Mouse (Mus musculus) left cerebral cortex, adult 6 months (tissue): ENCODE results near the gene Gm12169. TPM values are rescaled to one million over a fixed set of nuclear protein-coding genes. Genes with fewer than 3 reads are reported as not detected.

ENCODE experiments used
- long read RNA-seq, 2 experiments: library from polyadenylated mRNA; unstranded; transcript quantifications; one replicate each; pipeline ENCODE4 v2.0.0; 2019 to 2020
- polyA plus RNA-seq: library from polyadenylated mRNA; unstranded; fragments of <200 nt; fragmentation: Nextera tagmentation; gene quantifications from 2 replicates; pipeline ENCODE4 v1.2.3, GENCODE M21; 2021

The Gm12169 gene
- not detected in 2 replicates for polyA plus RNA-seq
- long read RNA-seq, experiment 1, result 0 reads
- long read RNA-seq, experiment 2, result 0 reads

GRCm38 (mm10) chr11:46523912-46524311, at the start of gene Gm12169:
TSS of gene Gm12169 (plus strand) at chr11:46524212.

DNA sequence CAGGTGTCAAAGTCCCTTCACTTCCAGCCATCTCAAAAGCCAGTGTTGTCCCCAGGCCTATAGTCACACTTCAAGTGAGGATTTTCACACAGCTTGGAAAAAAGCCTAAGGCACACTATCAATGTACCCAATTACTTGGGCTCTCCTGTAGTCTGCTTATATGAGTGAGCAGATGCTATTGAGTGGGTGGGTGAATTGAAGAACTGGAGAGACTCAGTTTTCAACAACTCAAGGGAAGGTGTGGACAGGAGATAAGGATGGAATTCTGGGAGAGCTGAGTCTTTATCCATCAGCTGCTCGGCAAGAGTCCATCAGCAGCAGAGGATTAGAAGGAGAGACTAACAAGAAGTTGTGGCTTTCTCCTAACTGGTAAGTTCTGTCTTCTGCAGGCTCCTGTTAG, 47.3 kb downstream of the Gm12169 start, which contains the start of gene BC053393:
Gene BC053393 (plus strand): TSS at position 210 of the 400 bp plus-strand sequence.

Other genes starting within 250 kb of the Gm12169 start
- gene Cyfip2, start 211.4 kb upstream of the Gm12169 start, polyA plus RNA-seq, result 203 and 204 TPM in 2 replicates
- gene Itk, start 134.7 kb upstream of the Gm12169 start, polyA plus RNA-seq, result 0.11 and 0.15 TPM in 2 replicates
- gene Fam71b, start 127.7 kb upstream of the Gm12169 start, polyA plus RNA-seq, result not detected in 2 replicates
- gene Med7, start 87.3 kb upstream of the Gm12169 start, polyA plus RNA-seq, result 28.2 and 31.8 TPM in 2 replicates
- gene Havcr2, start 69.3 kb upstream of the Gm12169 start, polyA plus RNA-seq, result 1.1 and 1.3 TPM in 2 replicates
- gene BC053393, start 47.3 kb downstream of the Gm12169 start, polyA plus RNA-seq, result 0.20 TPM in 1 of 2 replicates, not detected in the other
- not detected in 2 replicates for gene Dppa1, start 105.0 kb downstream of the Gm12169 start, polyA plus RNA-seq
- not detected in 2 replicates for gene Timd2, start 182.8 kb downstream of the Gm12169 start, polyA plus RNA-seq
- gene Havcr1, start 210.9 kb downstream of the Gm12169 start, polyA plus RNA-seq, result not detected in 2 replicates